Mouse (Mus musculus) kidney, adult 2 months (tissue): ENCODE data around the gene Arg2.

Experiments
- CTCF ChIP-seq: fragments of 200-500 bp; conservative IDR thresholded peaks from 2 replicates; pipeline ENCODE4 v1.5.1; 2011; ENCODE audit warnings: low read depth, mild to moderate bottlenecking, control low read depth, low read length, moderate library complexity, mixed read lengths; ENCODE audit not compliant: insufficient read depth, insufficient read length
- POLR2A ChIP-seq: fragments of 200-500 bp; IDR thresholded peaks from one replicate; pipeline ENCODE4 v1.6.1; 2011; ENCODE audit warnings: low read depth, low read length, control low read depth

- TF ChIP-seq POLR2A (no peak), CTCF (no peak)
Observed at GRCm38 (mm10) chr12:79201882-79202281, 71.3 kb downstream of the Arg2 start.
